Mouse (Mus musculus) embryonic facial prominence, embryonic 14.5 days (tissue): ENCODE data around the gene Dnm3. TPM values are rescaled to one million over a fixed set of nuclear protein-coding genes. Genes with fewer than 3 reads are reported as not detected.

Experiments
- ATAC-seq: fragments of 200-750 bp; cut with Nextera tagmentation; 2 replicates; pipeline ENCODE4 v1.8.0; 2017; ENCODE audit warnings: low read depth, moderate number of reproducible peaks, moderate TSS enrichment
- DNase-seq: peaks from one replicate; pipeline ENCODE4 v3.0.0-alpha.2; 2015; ENCODE audit warnings: low spot score
- H3K27ac ChIP-seq: fragments of 300-500 bp; sonication (generic); replicated peaks from 2 replicates; pipeline ENCODE4 v1.5.1; 2014; ENCODE audit warnings: low read depth, mild to moderate bottlenecking, low read length, moderate library complexity
- H3K27me3 ChIP-seq: fragments of 300-500 bp; sonication (generic); replicated peaks from 2 replicates; pipeline ENCODE4 v1.6.1; 2014; ENCODE audit warnings: low read length; ENCODE audit not compliant: control insufficient read depth, insufficient read depth
- H3K36me3 ChIP-seq: fragments of 300-500 bp; sonication (generic); 2 replicates; pipeline ENCODE4 v1.6.1; 2014; ENCODE audit warnings: low read length, mixed read lengths; ENCODE audit not compliant: control insufficient read depth, insufficient read depth
- H3K4me1 ChIP-seq: fragments of 300-500 bp; sonication (generic); 2 replicates; pipeline ENCODE4 v1.6.1; 2014; ENCODE audit warnings: antibody characterized with exemption, low read length; ENCODE audit not compliant: control insufficient read depth, insufficient read depth
- H3K4me2 ChIP-seq: fragments of 300-500 bp; sonication (generic); 2 replicates; pipeline ENCODE4 v1.6.1; 2014; ENCODE audit warnings: low read depth, mild to moderate bottlenecking, low read length, moderate library complexity, mixed read lengths
- H3K4me3 ChIP-seq: fragments of 300-500 bp; sonication (generic); 2 replicates; pipeline ENCODE4 v1.5.1; 2014; ENCODE audit warnings: low read depth, mild to moderate bottlenecking, low read length
- H3K9ac ChIP-seq: fragments of 300-500 bp; sonication (generic); 2 replicates; pipeline ENCODE4 v1.6.1; 2014; ENCODE audit warnings: low read depth, mild to moderate bottlenecking, low read length, moderate library complexity, mixed read lengths
- H3K9me3 ChIP-seq: fragments of 300-500 bp; sonication (generic); 2 replicates; pipeline ENCODE4 v1.6.1; 2016; ENCODE audit warnings: low read length; ENCODE audit not compliant: control insufficient read depth
- WGBS: fragments of 180-500 bp; shearing (Covaris S2); extraction: QIAGEN DNeasy Blood & Tissue Kit; methylation state at CpG from one replicate; pipeline ENCODE4 v1.1.7; 2014; 5-methylcytosine and 5-hydroxymethylcytosine counted together
- polyA plus RNA-seq: library from polyadenylated mRNA; unstranded; fragments of >200 nt; fragmentation: Nextera tagmentation; extraction: Ambion mirVana; gene quantifications from 2 replicates; pipeline ENCODE4 v1.2.1, GENCODE M21; 2014

The Dnm3 gene
- polyA plus RNA-seq, 1 experiment from 2014 or later = 9.1 TPM

- H3K4me1 ChIP-seq = peaks cover 20% of the 10 kb centered on the region
- ATAC-seq (no peak), DNase-seq (no peak)
- H3K36me3 ChIP-seq = no peaks in the 10 kb centered on the region
- H3K9me3 ChIP-seq = no peaks in the 10 kb centered on the region
- no peak overlapping the region for H3K4me3 ChIP-seq
- WGBS = 59% methylated on average over 3 of the region's 3 CpGs
- no peak overlapping the region for H3K4me2 ChIP-seq
- H3K9ac ChIP-seq = no peak overlapping the region
- H3K27me3 ChIP-seq = no peaks in the 10 kb centered on the region
- H3K27ac ChIP-seq = no peak overlapping the region; the same call in 1 of the 2 replicates
Measured at GRCm38 (mm10) chr1:162124396-162124795, 353.4 kb downstream of the Dnm3 start.

DNA sequence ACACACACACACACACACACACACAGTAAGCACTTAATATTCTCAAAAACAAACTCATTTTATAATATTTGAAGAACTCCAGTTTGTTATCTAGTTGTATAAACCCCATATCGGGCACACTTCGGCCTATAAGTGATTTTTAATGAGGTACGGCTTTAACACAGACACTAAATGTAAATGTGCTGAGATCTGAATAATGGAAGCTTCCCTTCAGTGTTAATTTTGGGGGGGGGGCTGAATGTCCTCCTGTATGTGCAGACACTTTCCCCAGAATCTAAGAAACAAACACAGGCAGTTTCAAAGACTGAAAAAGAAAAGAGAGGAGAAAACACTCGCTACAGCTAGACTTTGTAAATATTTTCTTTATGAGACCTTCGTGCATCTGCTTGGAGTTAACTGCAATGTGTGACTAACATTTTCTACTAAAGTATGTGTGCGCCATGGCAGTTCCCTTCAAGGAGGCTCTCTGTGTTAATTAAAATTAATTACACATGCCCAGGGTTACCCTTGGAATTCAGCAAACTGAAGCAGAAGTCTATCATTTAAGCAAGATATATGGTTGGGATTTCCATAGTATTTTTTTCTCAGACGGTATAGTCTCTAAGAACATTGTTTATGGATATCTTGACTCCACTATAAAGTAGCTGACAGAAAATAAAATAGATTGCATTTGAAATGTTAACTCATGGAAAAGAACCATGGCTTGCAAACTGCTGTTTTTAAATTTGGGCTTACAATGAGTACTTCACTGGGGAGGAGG is 356.2 kb downstream of the Dnm3 start:
- Histone ChIP-seq H3K9me3 (no peaks in the 10 kb centered on the region), H3K4me3 (no peak overlapping the region), H3K4me1 (peaks cover 16% of the 10 kb centered on the region), H3K27me3 (no peaks in the 10 kb centered on the region), H3K4me2 (no peak overlapping the region), H3K9ac (no peak overlapping the region), H3K36me3 (no peaks in the 10 kb centered on the region), H3K27ac (peak overlapping the region; percentile 81)
- ATAC-seq = no peak
- WGBS = 60% methylated on average over 7 of the region's 7 CpGs
- DNase-seq = peak; percentile 54

DNA sequence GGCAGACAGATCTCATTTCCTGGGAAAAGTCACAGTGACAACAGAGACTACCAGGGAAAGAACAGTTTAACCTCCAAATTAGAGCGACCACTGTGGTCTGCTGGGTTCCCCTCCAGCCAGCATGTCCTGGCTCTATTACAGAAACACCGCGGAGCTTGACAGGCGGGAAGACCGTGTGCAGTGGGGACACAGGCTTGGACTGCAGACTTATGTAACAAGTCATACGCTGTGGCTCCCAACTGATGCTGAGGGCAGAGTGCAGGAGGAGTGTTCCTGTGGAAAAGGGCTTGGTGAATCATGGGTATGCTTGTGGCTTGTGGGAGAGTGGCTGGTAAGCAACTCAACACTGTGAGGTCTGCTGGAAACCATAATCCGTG is 368.4 kb downstream of the Dnm3 start:
- Histone ChIP-seq H3K4me3 (no peak overlapping the region), H3K27ac (peak overlapping the region; percentile 88), H3K4me2 (0 out of 2 replicates have a peak overlapping the region, but pooled peaks have one; percentile 1), H3K9me3 (no peaks in the 10 kb centered on the region), H3K4me1 (peaks cover 27% of the 10 kb centered on the region), H3K9ac (no peak overlapping the region), H3K36me3 (no peaks in the 10 kb centered on the region), H3K27me3 (no peaks in the 10 kb centered on the region)
- peak; percentile 72 for DNase-seq
- 46% methylated on average over 7 of the region's 7 CpGs for WGBS
- peak; percentile 48 for ATAC-seq

DNA sequence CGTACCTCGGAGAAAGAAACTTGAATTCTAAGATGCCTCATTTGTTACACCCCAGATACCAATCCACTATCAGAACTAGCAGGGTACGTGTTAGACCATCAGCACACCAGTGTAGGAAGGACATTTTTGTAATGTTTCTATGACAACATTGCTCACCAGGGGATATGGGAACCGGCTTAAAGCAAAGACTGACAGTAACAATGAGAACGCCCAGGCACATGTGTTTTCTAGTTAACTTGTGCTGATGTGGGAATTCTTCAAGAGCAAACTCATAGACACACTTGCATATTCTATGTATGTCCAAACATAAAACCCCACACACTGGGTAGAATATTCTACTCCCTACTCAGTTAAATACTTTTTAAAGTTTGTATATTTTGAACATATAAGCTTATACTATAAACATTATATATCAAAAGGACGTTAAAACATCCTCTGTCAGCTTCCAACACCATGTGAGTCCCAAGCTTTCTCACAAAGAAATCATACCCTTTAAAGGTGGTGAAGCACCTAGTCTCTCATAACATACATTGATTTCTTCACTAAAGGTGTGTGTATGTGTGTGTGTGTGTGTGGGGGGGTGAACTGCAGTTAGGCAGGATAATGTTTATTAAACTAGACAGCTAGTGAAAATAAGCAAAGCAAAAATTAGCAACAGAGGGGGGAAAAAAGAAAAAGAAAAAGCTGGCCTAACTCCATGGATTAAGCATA is 369.0 kb downstream of the Dnm3 start:
- Histone ChIP-seq H3K9ac (peak overlapping the region; percentile 48; the same call in 1 of the 2 replicates), H3K4me1 (peaks cover 31% of the 10 kb centered on the region), H3K4me2 (no peak overlapping the region), H3K27ac (peak overlapping the region; percentile 88), H3K27me3 (no peaks in the 10 kb centered on the region), H3K9me3 (no peaks in the 10 kb centered on the region), H3K4me3 (no peak overlapping the region), H3K36me3 (no peaks in the 10 kb centered on the region)
- DNase-seq (peak; percentile 79), ATAC-seq (peak; percentile 62)
- 50% methylated on average over 6 of the region's 6 CpGs for WGBS

GRCm38 (mm10) chr1:162108181-162108671 is 369.6 kb downstream of the Dnm3 start:
- Histone ChIP-seq H3K9ac (peak overlapping the region; percentile 48), H3K27ac (peak overlapping the region; percentile 88), H3K4me3 (no peak overlapping the region), H3K9me3 (no peaks in the 10 kb centered on the region), H3K27me3 (no peaks in the 10 kb centered on the region), H3K4me1 (peaks cover 31% of the 10 kb centered on the region), H3K4me2 (peak overlapping the region; percentile 29; the same call in 1 of the 2 replicates), H3K36me3 (no peaks in the 10 kb centered on the region)
- DNase-seq = peak; percentile 81
- 57% methylated on average over 7 of the region's 7 CpGs for WGBS
- peak; percentile 56 for ATAC-seq

DNA sequence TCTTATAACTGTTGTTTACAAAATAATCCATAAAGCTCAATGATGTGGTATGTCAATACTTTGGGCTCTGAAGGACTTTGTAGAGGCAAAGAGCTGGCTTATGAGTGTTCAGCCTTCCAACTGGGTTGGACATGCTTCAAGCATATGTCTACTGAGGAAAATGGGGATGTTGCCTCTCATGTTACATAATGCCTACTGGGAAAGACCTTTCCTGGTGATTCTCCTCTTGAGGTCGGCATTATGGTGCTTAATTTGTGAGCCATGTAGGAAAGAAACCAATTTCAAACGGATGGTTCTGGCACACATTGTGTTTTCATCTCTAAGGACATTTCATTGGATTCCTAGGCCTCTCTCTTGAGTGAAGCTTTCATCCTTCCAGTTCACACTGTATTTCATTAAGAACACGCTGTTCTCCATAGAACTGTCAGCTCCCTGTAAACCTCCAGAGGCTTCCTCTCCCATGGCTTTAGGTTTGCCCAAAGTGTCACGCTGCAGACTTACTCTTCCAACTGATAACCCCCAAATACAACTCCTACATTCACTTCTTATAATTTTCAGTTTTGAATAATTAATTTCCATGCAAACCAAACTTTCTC is 370.7 kb downstream of the Dnm3 start:
- Histone ChIP-seq H3K36me3 (no peaks in the 10 kb centered on the region), H3K27ac (peak overlapping the region; percentile 88), H3K4me3 (no peak overlapping the region), H3K4me2 (no peak overlapping the region), H3K9me3 (no peaks in the 10 kb centered on the region), H3K4me1 (peaks cover 31% of the 10 kb centered on the region), H3K9ac (no peak overlapping the region), H3K27me3 (no peaks in the 10 kb centered on the region)
- 61% methylated on average over 4 of the region's 4 CpGs for WGBS
- DNase-seq (no peak), ATAC-seq (no peak)

DNA sequence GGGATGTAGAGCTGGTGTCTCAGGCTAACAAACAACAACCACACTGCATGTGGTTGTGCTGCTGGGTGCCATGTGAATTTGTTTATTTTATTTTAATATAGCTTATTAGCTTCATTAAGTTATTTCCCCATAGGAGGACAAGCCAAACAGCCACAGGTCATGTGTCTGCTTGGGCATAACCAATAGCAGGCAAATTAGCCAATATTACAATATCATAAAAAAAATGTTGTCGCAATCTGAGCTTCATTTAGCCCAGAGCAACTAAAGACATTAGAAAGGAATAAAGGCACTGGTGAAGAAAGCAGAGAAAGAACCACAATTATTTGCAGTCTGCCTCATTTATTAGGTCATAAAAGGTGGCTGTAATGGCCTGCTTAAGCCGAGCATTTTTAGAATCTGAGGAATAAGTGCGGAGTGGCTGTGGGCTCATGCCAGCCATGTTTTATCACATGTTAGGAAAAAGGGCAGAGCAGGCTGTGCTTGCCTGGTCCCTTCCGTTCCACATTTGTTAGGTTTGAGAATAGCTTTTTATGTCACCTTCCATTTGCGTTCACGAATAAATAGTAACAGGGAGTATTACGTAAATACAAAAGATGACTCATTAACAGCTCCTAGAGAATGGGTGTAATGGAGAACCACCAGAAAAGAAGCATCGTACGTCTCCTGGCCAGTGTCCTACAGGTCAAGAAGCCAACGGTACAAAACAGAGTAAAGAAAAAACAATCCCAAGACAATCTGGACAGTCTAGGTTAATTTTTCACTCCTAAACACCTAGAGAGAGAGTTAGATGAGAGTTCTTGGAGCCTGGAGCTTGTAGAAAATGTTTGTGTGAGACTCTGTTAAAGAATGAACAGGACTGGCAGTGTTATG is 376.6 kb downstream of the Dnm3 start:
- H3K9ac ChIP-seq = no peak overlapping the region
- no peaks in the 10 kb centered on the region for H3K9me3 ChIP-seq
- DNase-seq (no peak), ATAC-seq (no peak)
- H3K27ac ChIP-seq = no peak overlapping the region
- no peak overlapping the region for H3K4me2 ChIP-seq
- 88% methylated on average over 10 of the region's 10 CpGs for WGBS
- peaks cover 4% of the 10 kb centered on the region; the same call in 1 of the 2 replicates for H3K4me1 ChIP-seq
- H3K4me3 ChIP-seq = no peak overlapping the region
- H3K27me3 ChIP-seq = no peaks in the 10 kb centered on the region
- no peaks in the 10 kb centered on the region for H3K36me3 ChIP-seq
